Mouse (Mus musculus) CH12.LX (cell line): Measurements from ENCODE around the gene Zfp960. TPM values are rescaled to one million over a fixed set of nuclear protein-coding genes. Genes with fewer than 3 reads are reported as not detected.
A peak's percentile ranks its signal among the peaks of the same experiment; 100 is the strongest.
"Not testable (repeated sequence)": the region's sequence is repeated elsewhere in the genome, so short reads cannot be mapped to it uniquely, and the experiment has no call there.

ENCODE experiments used
- DNase-seq: peaks from one replicate; pipeline ENCODE4 v3.0.0-alpha.2; 2013; ENCODE audit errors: extremely low read depth
- H3K27ac ChIP-seq: 2 replicates; pipeline ENCODE4 v1.5.1; 2012; ENCODE audit warnings: low read depth, mild to moderate bottlenecking, control low read depth, moderate library complexity; ENCODE audit not compliant: insufficient read depth
- H3K27me3 ChIP-seq: replicated peaks from 2 replicates; pipeline ENCODE3; 2012; ENCODE audit warnings: inconsistent platforms
- H3K36me3 ChIP-seq, 2 experiments: replicated peaks in 1 of 2; 2 replicates each; pipeline versions ENCODE3 to v1.6.1; 2012; ENCODE audit warnings: inconsistent platforms in 1 of 2, low read length in 1 of 2, mild to moderate bottlenecking in 1 of 2, mixed read lengths in 1 of 2, moderate library complexity in 1 of 2; ENCODE audit not compliant: control insufficient read depth in 1 of 2, insufficient read depth in 1 of 2
- H3K4me1 ChIP-seq, 2 experiments: 2 replicates each; pipeline ENCODE4 v1.6.1; 2012; ENCODE audit warnings: inconsistent platforms in 1 of 2, moderate library complexity in 1 of 2; ENCODE audit not compliant: insufficient read depth in 2 of 2, control insufficient read depth in 1 of 2
- H3K4me2 ChIP-seq: 2 replicates; pipeline ENCODE4 v1.6.1; 2012; ENCODE audit warnings: low read depth, mild to moderate bottlenecking, control low read depth; ENCODE audit not compliant: poor library complexity, insufficient read depth, severe bottlenecking
- H3K4me3 ChIP-seq, 3 experiments: fragments of 150-350 bp in 1 of 3; sonication (generic) in 1 of 3; replicated peaks in 1 of 3; 2 replicates each; pipeline versions ENCODE3 to v1.5.1; 2011 to 2012; ENCODE audit warnings: low read depth in 2 of 3, low read length in 2 of 3, mild to moderate bottlenecking in 2 of 3, moderate library complexity in 2 of 3, control low read depth in 1 of 3, improper control_type of control experiment in 1 of 3, inconsistent platforms in 1 of 3, mixed read lengths in 1 of 3; ENCODE audit not compliant: poor library complexity in 1 of 3
- H3K79me2 ChIP-seq: replicated peaks from 2 replicates; pipeline ENCODE4 v1.6.1; 2012; ENCODE audit warnings: mild to moderate bottlenecking, moderate library complexity; ENCODE audit not compliant: control insufficient read depth, poor library complexity, insufficient read depth, severe bottlenecking; ENCODE audit errors: extremely low read depth
- H3K9ac ChIP-seq: 2 replicates; pipeline ENCODE4 v1.6.1; 2012; ENCODE audit warnings: low read depth, mild to moderate bottlenecking, control low read depth, moderate library complexity; ENCODE audit not compliant: insufficient read depth
- H3K9me3 ChIP-seq: replicated peaks from 2 replicates; pipeline ENCODE3; 2012; ENCODE audit warnings: low read length, inconsistent platforms, mixed read lengths
- ELF1 ChIP-seq: IDR thresholded peaks from 2 replicates; pipeline ENCODE4 v1.6.1; 2014; ENCODE audit warnings: low read depth, mild to moderate bottlenecking, inconsistent platforms, low read length, improper control_type of control experiment
- dilution Hi-C: fragments of 300-500 bp; cut with MboI; formaldehyde crosslinking; loops from 2 replicates; pipeline ENCODE4 v1.14.3; 2020; ENCODE audit warnings: low sequenced_read_pairs; ENCODE audit not compliant: extremely low pct_unique_long_range_greater_than_20kb, extremely low pct_ligation_motif_present
- in situ Hi-C: fragments of 300-500 bp; cut with MboI; formaldehyde crosslinking; loops from 3 replicates; pipeline ENCODE4 v1.14.3; 2019; ENCODE audit warnings: low sequenced_read_pairs, low pct_ligation_motif_present, low pct_unique_long_range_greater_than_20kb, mixed read lengths
- polyA plus RNA-seq: library from polyadenylated mRNA; unstranded; fragments of >175 nt; gene quantifications from 2 replicates; pipeline ENCODE4 v1.2.1, GENCODE M21; 2012; ENCODE audit warnings: low read depth; ENCODE audit not compliant: insufficient read length
- total RNA-seq, 2 experiments: library from RNA; depleted of rRNA; stranded (reverse); fragments of 300-350 nt in 1 of 2; fragments of >200 nt in 1 of 2; gene quantifications; 2 replicates each; pipeline ENCODE4 v1.2.3; 2012 to 2014

Gene Zfp960
- total RNA-seq (2012; rRNA removed), result 1.5 and 1.9 TPM in 2 replicates
- 3.2 and 3.7 TPM in 2 replicates for total RNA-seq (2014; rRNA removed)
- polyA plus RNA-seq, result 1.2 and 2.2 TPM in 2 replicates

GRCm38 (mm10) chr17:17063628-17064494 is at the start of gene Zfp960:
Gene Zfp960, plus strand, starts transcription at chr17:17064113.
- H3K9me3 ChIP-seq, H3K9ac ChIP-seq, dilution Hi-C loops, H3K36me3 ChIP-seq, H3K4me1 ChIP-seq, H3K27ac ChIP-seq, H3K27me3 ChIP-seq, H3K4me2 ChIP-seq, H3K79me2 ChIP-seq, in situ Hi-C loops: not testable (repeated sequence)
- DNase-seq, result peak; percentile 39
- TF ChIP-seq ELF1, result peak; percentile 33; the same call in 1 of the 2 replicates
- H3K4me3 ChIP-seq, result peak within 1 kb of the TSS; percentile 42 to 59 (median 52)

DNA sequence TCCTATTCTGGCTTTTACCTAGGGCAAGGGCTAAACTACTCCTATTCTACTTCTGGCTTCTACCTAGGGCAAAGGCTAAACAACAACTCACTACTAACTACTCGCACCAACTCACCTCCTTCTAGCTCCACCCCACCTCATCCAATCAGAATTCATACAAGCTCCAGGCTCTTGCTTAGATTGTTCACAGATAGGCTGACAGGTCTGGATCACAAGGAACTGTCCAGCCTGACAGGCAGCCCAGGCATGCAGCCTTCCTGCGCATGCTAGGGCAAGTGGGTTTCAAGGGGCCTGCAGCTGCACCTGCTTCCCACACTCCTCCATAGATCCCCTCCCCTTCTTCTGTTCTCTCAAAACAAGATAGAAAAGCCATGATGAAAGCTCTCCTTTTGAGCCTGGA is 45.8 kb upstream of the Zfp960 start:
- dilution Hi-C loops, H3K9ac ChIP-seq, DNase-seq, in situ Hi-C loops, H3K4me1 ChIP-seq, H3K36me3 ChIP-seq, H3K27ac ChIP-seq, H3K9me3 ChIP-seq, H3K4me2 ChIP-seq, H3K27me3 ChIP-seq, H3K4me3 ChIP-seq, H3K79me2 ChIP-seq: not testable (repeated sequence)

DNA sequence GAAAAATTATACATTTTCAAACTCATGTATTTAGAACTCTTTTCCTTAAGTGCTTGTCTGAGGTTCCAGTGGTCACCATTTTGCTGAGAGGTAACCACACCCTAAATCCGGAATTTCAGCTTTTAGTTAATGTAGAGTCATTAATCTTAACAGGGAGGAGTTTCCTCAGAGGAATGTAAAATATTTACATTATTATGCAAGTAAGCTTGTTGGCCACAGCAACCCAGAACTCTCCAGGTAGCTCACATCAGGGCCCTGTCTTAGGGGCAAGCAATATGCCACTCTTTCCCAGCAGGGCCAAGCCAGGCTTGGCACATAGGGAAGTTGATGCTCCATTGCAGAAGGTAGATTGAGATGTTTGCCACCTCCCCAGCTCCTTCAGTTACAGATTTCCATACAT is 4.3 kb upstream of the Zfp960 start:
- H3K9ac ChIP-seq, H3K27ac ChIP-seq, DNase-seq, H3K4me3 ChIP-seq, H3K79me2 ChIP-seq, in situ Hi-C loops, H3K4me1 ChIP-seq, H3K27me3 ChIP-seq, H3K9me3 ChIP-seq, dilution Hi-C loops, H3K36me3 ChIP-seq, H3K4me2 ChIP-seq: not testable (repeated sequence)

DNA sequence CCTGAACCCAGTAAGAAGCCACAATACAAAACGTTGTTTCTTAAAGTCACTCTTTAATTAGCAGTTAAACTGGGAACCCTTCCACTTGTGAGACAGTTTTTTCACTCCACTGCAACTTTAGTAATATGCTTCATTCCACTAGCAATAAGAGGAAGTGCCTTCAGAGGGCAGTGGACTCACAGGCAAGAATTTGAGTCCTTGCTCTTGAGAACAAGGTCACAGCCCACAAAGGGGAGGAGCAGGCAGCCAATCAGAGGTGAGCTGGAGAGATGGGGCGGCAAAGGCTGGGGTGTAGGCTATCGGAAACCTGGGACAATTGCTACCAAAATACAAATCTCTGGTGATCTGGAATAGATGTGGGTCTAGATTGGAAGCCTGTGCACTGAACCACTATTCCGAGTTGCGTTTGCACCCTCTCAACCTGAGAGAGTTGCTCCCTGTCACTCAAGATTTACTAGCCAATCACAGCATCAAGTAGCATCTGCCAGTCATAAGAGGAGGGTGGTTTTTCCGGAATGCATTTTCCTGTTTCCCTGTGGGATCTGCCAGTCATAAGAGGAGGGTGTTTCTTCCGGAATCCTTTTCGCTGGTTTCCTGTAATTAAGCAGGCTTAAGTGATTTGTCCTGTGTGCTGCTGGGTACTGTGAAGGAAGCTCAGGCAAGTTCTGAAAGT is 57.1 kb downstream of the Zfp960 start, which contains the start of gene Zfp97:
Gene Zfp97, plus strand, starts transcription at position 586 of the 673 bp plus-strand sequence.
- H3K9me3 ChIP-seq, H3K27ac ChIP-seq, H3K36me3 ChIP-seq, H3K9ac ChIP-seq, in situ Hi-C loops, H3K4me2 ChIP-seq, H3K79me2 ChIP-seq, DNase-seq, H3K27me3 ChIP-seq, H3K4me1 ChIP-seq, H3K4me3 ChIP-seq, dilution Hi-C loops: not testable (repeated sequence)

Other genes starting within 250 kb of the Zfp960 start
- gene Zfp97, start 57.3 kb downstream of the Zfp960 start, total RNA-seq (2012; rRNA removed), result 6.5 and 7.8 TPM in 2 replicates
- gene Zfp97, start 57.3 kb downstream of the Zfp960 start, total RNA-seq (2014; rRNA removed), result 17.0 and 18.9 TPM in 2 replicates
- 5.0 and 5.5 TPM in 2 replicates for gene Zfp97, start 57.3 kb downstream of the Zfp960 start, polyA plus RNA-seq